Mouse (Mus musculus): ENCODE measurements around the gene Rpa1.

DNA sequence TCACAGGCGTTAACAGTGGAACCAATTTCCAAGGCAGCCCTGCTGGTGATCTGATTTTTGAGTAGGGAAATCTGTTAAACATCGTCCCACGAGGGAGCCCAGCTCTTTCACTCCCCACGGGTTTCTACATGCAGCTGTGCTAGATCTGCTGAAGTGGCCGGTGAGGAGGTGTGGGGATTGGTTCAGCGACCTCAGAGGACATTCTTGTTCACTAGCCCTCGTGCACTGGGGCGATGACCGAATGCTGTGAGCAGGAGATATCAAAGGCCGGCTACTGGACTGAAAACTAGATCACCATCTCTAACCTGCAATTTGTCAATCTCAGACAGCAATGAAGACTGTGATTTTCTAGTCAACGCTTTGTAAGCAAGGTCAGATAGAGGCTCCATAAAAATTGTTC is 49.6 kb downstream of the Rpa1 start:
- TF ChIP-seq CTCF (IDR thresholded peaks at IDR 0.05; ENCODE audit: insufficient read depth, low read length) (no peak), POLR2A (IDR thresholded peaks at IDR 0.05; ENCODE audit: borderline replicate concordance, extremely low read depth, low read depth, low read length) (no peak)

Data from lung, adult 2 months (tissue).